Mouse (Mus musculus) lung, embryonic 16.5 days (tissue): ENCODE measurements at regions not wholly inside any gene's neighbourhood (a gene's known extent, or its start where the extent isn't known, plus 50 kb on each side); places are given as distances from the start of the nearest gene placed in this dataset. TPM values are rescaled to one million over a fixed set of nuclear protein-coding genes. Genes with fewer than 3 reads are reported as not detected.

Experiments used
- ATAC-seq: fragments of 200-750 bp; cut with Nextera tagmentation; 2 replicates; pipeline ENCODE4 v1.8.0; 2017; ENCODE audit warnings: low read depth, mild to moderate bottlenecking, moderate library complexity
- H3K27ac ChIP-seq: fragments of 300-500 bp; sonication (generic); 2 replicates; pipeline ENCODE4 v1.5.1; 2014; ENCODE audit warnings: mild to moderate bottlenecking, control low read depth, low read length
- H3K27me3 ChIP-seq: fragments of 300-500 bp; sonication (generic); 2 replicates; pipeline ENCODE4 v1.6.1; 2014; ENCODE audit warnings: low read depth, low read length, mixed read lengths; ENCODE audit not compliant: control insufficient read depth, insufficient read depth
- H3K36me3 ChIP-seq: fragments of 300-500 bp; sonication (generic); 2 replicates; pipeline ENCODE4 v1.6.1; 2014; ENCODE audit warnings: low read length; ENCODE audit not compliant: control insufficient read depth, insufficient read depth
- H3K4me1 ChIP-seq: fragments of 300-500 bp; sonication (generic); replicated peaks from 2 replicates; pipeline ENCODE4 v1.6.1; 2014; ENCODE audit warnings: low read length, mixed read lengths; ENCODE audit not compliant: control insufficient read depth, insufficient read depth
- H3K4me2 ChIP-seq: fragments of 300-500 bp; sonication (generic); 2 replicates; pipeline ENCODE4 v1.6.1; 2014; ENCODE audit warnings: low read depth, low read length, control low read depth
- H3K4me3 ChIP-seq: fragments of 300-500 bp; sonication (generic); 2 replicates; pipeline ENCODE4 v1.5.1; 2014; ENCODE audit warnings: mild to moderate bottlenecking, low read length, control low read depth
- H3K9ac ChIP-seq: fragments of 300-500 bp; sonication (generic); 2 replicates; pipeline ENCODE4 v1.6.1; 2014; ENCODE audit warnings: low read length, control low read depth
- H3K9me3 ChIP-seq: fragments of 300-500 bp; sonication (generic); 2 replicates; pipeline ENCODE4 v1.6.1; 2016; ENCODE audit warnings: low read length; ENCODE audit not compliant: control insufficient read depth
- WGBS: fragments of 180-500 bp; shearing (Covaris S2); extraction: QIAGEN DNeasy Blood & Tissue Kit; methylation state at CpG from one replicate; pipeline ENCODE4 v1.1.7; 2014; 5-methylcytosine and 5-hydroxymethylcytosine counted together
- microRNA-seq: library from miRNA; unstranded; fragments of <30 nt; microRNA quantifications from one replicate; pipeline ENCODE4, GENCODE M21; 2016

DNA sequence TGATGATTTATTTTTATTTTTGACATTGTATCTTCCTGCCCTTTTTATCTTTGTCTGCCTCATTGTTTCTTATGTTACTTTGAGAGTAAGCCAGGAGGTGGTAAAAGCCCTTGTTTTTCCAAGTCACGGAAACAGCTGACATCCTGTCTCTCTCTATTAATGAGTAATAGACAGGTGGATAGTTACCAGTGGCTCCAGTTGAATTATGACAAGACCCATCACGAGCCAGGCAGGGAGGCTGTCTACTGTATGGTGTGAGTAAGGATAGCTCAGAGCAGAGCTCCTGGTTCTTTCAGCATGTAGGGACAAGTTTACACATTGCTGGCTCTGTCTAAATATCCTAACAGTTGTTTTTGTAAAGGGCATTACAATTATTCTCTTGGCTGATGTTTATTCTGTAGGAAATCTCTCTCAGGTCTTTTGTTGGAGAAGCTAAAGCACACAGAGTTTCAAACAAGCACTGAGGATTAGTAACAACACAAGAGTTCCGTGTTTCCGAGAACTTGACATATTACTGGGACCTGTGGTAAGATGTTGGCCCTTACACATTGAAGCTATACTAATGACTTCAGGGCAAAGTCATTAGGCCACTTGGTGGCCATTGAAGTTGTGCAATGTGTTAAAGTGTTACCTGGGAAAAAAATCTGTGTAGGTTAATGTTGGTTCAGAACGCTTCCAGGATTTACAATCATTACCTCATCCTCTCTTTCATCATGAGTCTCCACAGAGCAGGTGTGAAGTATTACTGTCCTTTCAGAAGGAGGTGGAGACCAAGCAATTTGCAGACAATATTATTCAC, 111.5 kb downstream of the Ndfip2 start:
- Histone ChIP-seq H3K27ac (no peak overlapping the region), H3K4me3 (no peak overlapping the region), H3K9me3 (no peaks in the 10 kb centered on the region), H3K4me2 (no peak overlapping the region), H3K4me1 (no peaks in the 10 kb centered on the region), H3K9ac (no peak overlapping the region), H3K27me3 (no peaks in the 10 kb centered on the region), H3K36me3 (no peaks in the 10 kb centered on the region)
- no peak for ATAC-seq
- WGBS = 57% methylated on average over 5 of the region's 5 CpGs

DNA sequence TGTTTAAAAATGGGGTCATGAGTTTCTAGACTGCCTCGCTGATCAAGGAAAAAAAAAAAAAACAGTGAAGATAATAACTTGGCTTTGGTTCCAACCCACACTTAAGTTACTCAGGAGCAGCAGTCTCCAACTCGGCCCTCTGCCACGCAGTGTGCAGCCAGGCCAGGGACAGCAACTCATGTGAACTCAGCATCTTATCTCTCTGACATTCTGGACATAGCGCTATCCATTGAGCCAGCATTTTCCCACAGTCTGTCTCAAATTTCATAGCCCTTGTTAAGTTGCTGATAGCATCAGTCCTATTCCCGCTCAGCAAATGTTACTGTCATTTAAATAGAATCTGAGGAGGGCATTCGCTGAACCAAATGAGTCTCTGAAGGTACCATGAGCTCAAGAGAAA, 102.2 kb downstream of the Ndfip2 start:
- no peak overlapping the region for H3K27ac ChIP-seq
- no peaks in the 10 kb centered on the region for H3K9me3 ChIP-seq
- H3K36me3 ChIP-seq = no peaks in the 10 kb centered on the region
- peak; percentile 69 for ATAC-seq
- H3K4me2 ChIP-seq = no peak overlapping the region
- WGBS = 24% methylated on average over 6 of the region's 6 CpGs
- H3K9ac ChIP-seq = no peak overlapping the region
- peaks cover 4% of the 10 kb centered on the region; the same call in 1 of the 2 replicates for H3K4me1 ChIP-seq
- H3K27me3 ChIP-seq = no peaks in the 10 kb centered on the region
- H3K4me3 ChIP-seq = no peak overlapping the region

- H3K4me1 ChIP-seq = peaks cover 4% of the 10 kb centered on the region; the same call in 1 of the 2 replicates
- no peak overlapping the region for H3K9ac ChIP-seq
- no peak for ATAC-seq
- H3K27ac ChIP-seq = no peak overlapping the region
- H3K4me3 ChIP-seq = no peak overlapping the region
- H3K4me2 ChIP-seq = no peak overlapping the region
- H3K9me3 ChIP-seq = no peaks in the 10 kb centered on the region
- no peaks in the 10 kb centered on the region for H3K27me3 ChIP-seq
- 72% methylated on average over 3 of the region's 3 CpGs for WGBS
- H3K36me3 ChIP-seq = no peaks in the 10 kb centered on the region
These were observed 101.5 kb downstream of the Ndfip2 start for GRCm38 (mm10) chr14:105359829-105360228.

Small RNAs in the stretch of these regions (microRNA-seq; reads per million reads assigned to microRNA genes)
- gene Gm22406 = not detected
- not detected for gene Mir6390
